Mouse (Mus musculus): ENCODE results near the gene Col19a1.
"Not testable (repeated sequence)": the region's sequence is repeated elsewhere in the genome, so short reads cannot be mapped to it uniquely, and the experiment has no call there.

Col19a1 gene

DNA sequence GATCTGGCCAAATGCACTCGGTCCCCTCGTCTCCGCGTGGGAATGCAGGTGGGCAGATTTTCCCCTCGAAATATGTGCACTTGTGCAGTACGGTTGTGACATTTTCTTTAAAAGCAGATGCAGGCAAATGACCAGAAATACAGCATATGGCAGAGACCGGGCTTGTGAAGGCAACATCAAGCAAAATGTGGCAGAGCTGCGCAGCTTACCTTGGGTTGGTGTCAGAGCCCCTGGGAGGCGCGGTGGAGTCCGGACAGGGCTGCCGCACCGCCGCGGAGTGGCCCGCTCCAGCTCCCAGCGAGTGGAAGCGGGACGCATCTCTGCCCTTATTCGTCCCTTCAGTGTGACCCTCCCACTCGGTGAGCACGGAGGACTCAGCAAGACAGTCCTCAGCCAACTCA lies at the start of gene Col19a1:
Col19a1 (minus strand) TSS at position 332 of the 401 bp plus-strand sequence.
- DNase-seq (ENCODE audit: low spot score) = peak; percentile 56

DNA sequence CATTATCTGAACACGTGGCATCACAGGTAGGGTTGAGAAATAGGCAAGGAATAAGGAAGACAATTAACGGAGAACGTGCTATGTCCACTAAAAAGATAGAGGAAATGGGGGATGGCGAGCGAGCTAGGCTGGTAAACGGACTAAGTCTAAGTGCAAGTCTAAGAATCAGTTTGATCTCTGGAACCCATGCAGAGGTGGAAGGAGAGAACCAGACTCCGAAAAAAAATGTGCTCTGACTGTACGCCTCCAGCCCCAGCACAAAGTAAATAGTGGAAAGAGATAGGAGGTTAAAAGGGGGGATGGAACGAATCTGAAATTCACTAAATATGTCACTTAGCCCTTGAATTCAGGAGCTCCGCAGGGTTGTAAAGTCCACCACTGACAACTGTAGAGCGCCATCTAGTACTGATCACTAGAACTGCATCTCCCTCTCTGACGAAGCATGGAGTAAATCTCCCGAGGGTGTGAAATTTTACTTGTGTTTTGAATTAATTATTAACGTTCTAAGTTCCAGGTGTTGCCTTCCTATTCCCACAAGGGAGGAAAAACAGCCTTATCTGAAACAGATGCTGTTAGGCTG lies 46.4 kb upstream of the Col19a1 start:
- DNase-seq (ENCODE audit: low spot score) = peak; percentile 66

DNA sequence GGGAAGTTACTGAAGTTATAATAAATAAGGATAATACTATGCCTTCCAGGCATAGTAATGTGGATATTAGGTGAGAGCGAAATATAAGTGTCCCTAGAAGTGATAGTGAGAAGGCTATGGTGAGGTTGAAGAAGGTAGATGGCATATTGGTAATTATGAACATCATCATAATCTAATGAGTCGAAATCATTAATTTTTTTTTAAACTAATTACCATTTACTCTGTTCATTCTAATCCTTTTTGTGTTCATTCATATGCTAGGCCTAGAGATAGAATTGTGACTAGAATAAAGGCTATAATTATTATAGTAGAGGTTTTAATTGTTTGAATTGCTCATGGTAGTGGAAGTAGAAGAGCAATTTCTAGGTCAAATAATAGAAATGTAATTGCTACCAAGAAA lies 25.3 kb upstream of the Col19a1 start:
- DNase-seq (ENCODE audit: low spot score) = not testable (repeated sequence)

DNA sequence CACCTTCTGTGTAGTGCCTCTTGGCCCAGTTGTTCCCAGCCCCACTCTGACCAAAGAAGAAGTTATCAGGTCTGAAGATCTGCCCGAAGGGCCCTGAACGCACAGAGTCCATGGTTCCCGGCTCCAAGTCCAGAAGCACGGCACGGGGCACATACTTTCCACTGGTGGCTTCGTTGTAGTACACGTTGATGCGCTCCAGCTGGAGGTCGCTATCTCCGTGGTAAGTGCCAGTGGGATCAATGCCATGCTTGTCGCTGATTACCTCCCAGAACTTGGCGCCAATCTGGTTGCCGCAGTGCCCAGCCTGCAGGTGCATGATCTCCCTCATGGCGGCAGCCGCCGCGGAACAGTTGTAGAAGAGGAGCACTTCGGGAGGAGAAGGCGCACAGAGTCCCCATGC lies 7.8 kb upstream of the Col19a1 start:
- no peak for DNase-seq (ENCODE audit: low spot score)

DNA sequence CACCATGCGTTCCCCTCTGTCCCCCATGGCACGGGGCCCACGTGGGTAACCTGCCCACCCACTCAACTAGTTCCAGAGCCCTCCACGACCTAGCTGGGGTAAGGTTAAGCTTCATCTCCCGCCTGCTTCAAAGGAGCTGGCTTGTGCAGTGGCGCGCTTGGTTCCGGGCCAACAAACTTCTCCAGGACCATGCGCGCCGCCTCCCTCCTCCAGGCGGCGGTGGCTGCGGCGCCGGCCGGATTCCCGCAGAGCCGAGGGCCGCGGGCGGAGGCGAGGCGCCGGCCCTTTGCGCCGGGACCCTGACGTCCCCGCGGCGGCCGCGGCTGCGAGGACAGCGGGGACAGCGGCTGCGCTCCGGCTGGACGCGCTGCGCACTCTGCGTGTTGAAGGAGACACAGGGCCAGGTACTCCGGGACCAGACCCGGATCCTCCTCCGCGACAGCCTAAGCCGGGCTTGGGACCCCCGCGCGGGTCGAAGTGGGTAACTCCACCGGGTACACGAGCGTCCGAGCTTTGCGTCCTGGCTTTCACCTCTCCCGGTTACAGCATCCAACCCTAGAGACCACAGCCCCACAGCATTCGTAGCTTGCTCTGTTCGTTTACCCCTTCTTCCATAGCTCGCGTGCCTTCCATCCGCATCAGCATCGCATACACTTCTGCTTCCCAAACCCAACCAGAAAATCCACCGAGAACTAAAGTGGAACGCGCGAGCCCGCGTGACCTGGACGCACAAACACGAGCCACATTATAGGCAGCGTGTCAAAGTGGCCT lies 717 bp downstream of the Col19a1 start:
- peak; percentile 57 for DNase-seq (ENCODE audit: low spot score)

DNA sequence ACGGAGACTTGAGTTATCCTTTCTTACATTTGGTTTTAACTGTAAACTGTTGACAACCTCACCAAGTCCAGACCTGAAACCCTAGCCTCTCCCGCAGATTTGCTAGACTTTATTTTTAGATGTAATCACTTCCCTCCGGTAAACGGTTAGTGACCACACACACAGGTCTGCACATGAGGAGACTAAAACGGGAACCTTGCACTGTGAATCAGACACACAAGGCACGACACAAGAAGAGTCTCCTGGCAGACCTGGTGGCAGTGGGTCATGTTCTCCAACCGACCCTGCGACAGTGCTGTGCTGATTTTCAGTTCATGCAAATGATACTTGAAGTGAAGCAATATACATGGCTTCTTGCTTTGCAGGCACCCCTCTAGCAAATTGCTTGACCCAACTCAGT lies 14.7 kb downstream of the Col19a1 start:
- DNase-seq (ENCODE audit: low spot score) = no peak

DNA sequence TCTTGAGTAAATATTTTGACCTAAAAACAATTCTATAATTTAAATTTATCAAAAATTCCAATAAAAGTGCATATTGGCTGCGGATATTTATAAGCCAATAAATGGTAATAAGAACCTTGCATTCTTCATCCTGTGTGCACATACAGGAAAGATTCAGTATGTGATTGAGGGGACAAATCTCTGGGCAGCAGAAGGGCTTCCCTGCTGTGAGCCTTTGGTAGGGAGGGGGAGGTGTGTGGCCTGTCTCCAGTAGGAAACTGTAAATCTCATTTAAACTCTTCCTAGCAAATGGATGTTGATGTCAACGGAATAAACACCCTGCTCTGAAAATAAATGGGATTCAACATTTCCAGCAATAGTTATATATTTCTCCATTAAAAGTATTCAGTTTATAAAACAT lies 23.2 kb downstream of the Col19a1 start:
- no peak for DNase-seq (ENCODE audit: low spot score)

DNA sequence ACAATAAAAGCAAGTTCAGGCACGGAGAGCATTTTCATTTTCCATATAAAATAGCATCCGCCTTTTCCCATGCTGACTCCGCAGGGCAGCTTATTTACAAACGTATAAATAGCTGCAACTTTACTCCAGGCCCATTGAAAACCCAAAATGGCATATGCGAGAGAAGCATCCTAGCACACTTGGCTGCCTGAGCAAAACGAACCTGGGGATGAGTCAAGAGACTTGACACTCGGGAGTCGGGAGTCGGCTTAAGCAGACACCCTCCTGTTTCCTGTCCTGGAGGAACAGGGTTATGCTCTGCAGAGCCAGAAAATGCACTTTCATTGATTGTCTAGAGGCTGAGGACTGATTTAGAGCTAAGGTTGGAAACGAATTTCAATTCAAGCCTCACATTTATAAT lies 29.3 kb downstream of the Col19a1 start:
- DNase-seq (ENCODE audit: low spot score) = no peak

DNA sequence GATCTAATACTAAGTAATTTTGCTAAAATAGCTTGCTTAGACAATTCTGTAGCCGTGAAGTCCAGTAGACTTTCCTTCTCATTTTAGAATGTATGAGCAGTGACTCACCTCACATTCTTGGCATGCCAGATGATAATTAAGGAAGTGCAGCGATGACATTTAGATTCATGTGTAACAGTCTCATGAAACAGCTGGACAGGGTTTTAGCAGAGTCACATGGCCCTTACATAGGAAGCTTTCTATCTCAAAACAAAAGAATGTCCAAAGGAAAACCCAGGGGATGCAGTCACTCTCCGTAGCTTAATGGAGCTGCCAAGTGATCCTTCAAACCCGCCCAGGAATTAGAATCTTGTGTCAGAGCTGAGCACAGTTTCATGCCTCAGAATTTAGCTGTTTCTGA lies 33.8 kb downstream of the Col19a1 start:
- peak; percentile 48 for DNase-seq (ENCODE audit: low spot score)

DNA sequence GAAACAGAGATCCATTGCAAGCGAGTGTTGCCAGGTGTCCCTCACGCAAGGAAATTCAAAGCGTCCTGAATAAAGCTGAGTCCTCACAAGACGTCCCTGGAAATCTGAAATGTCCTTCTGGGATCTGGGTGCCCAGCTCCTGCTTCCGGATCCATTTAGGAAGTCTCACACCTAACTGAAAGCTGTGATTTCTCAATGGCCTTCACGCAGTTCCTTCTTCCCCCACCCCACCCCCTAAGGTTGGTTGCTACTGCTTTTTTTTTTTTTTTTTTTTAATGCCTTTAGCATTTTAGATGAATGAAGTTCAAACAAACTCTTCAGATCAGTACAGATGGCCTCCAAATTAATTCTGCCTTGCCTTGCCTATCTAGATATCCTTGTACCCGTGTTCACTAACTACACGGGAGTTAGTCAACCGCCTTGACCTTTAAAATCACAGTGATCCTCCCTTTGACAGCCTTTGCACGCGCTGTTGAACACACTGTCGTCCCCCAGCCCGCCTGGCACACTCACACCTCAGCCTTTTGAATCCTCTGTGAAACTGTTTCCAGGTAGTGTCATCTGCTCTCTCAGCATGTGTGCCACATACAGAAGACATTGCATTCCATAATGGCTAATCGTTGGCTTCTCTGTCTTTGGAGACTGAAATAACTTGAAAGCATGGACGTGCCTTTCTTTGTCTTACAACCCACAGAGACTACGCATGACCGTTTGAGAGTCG lies 36.6 kb downstream of the Col19a1 start:
- DNase-seq (ENCODE audit: low spot score) = no peak

DNA sequence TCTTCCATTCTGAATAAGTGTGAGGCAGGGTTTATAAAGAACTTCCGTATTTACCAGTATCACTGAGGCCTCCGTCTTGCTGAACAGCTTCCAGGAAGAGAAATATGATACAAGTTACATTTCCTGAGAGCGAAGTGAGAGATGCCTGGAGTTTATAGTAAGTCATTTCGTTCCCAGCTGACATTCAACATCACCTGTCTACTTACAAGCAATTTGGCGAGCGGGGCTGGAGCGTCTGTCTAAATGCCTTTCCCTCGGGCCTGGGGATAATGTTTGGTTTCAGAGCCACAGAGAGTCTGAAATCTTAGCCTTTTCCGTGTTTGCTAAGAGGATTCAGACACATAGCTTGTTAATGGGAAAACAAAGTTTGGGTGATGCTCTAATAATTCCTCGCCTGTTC lies 37.2 kb downstream of the Col19a1 start:
- no peak for DNase-seq (ENCODE audit: low spot score)

DNA sequence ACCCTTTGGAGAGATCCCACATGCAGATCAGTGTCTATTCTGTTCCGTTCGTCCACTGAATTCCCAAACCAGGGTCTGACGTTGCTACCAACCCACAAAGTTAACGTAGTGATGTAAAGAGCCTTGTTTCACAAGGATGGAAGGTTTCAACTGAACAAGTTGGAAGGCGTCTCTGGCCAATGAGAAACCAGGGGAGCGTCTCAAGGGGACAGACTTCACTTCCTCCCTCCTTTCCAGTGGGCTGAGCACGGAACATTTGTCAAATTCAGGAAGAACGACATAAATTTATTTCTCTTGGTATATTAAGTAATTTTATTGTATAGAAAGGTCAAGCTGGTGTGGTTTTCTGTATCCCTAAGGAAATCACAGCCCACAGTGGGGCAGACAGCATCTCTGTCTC lies 38.2 kb downstream of the Col19a1 start:
- DNase-seq (ENCODE audit: low spot score) = no peak

DNA sequence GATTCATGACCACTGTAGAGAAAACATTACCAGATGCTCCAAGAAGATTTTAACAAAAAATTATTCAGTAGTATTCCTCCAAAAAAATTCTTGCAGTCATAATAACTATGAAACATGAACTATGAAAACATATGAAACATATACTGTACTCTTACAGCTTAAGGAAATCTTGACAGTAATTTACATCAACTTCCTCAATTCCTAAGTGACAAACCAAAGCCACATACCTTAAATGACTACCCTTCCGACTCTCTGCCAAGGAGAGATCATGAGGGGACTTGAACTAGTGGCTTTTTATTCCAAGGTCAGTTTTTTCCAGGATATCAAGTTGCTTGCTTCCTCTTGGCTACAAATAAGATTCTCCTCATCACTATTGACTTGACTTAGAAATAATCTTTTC lies 39.7 kb downstream of the Col19a1 start:
- DNase-seq (ENCODE audit: low spot score) = no peak

DNA sequence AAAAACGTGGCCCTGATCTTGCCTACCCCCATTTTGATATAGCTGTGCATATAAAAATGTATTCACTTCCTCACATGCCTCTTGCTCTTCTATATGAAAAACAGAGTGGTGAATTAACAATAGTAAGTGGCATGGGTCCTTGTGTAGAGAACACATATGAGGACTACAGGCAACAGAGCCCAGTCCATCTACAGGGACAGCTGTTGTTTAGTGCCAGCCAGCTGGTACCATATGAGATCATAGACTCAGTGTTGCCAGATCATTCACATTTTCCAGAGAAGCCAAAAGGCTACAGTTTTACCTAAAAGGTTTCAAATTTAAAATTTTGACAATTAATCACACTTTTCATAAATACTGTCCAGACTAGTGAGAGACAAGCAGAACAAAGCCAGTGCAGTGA lies 47.4 kb downstream of the Col19a1 start:
- DNase-seq (ENCODE audit: low spot score) = no peak

DNA sequence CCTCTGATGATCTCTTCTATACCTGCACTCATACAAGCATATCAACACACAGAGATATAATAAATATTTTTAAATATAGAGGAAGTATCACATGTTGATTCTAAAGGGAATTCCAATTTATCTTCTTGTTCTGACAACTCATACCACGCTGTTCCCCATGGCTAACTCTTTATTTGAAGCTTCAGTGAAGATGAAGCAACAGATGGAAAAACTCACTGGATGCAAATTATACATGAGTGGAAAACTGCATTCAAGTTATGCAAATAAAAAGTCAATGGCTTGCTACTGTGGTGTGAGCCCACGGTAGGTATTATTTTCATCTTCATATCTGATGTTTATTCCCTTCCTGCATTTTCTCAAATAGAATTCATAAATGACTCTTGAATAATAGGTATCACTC lies 60.1 kb downstream of the Col19a1 start:
- no peak for DNase-seq (ENCODE audit: low spot score)

DNA sequence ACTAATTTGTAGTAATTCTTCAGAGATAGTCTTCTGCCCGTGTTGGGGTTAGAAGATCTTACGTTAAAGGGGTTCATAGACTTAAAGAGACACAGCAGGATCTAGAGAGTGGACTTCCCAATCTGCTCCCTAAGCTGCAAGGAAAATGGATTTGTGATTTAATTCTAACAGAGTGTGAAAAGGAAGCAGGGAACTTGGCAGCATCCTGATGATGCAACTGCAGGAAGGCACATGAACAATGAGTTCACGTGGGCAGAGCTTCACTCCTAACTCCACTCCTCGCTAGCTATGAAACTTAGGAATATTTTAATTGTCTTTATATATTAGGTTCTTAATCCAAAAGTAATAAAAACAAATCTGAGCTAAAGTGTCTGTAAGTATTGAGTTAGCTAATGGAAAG lies 69.8 kb downstream of the Col19a1 start:
- DNase-seq (ENCODE audit: low spot score) = no peak

DNA sequence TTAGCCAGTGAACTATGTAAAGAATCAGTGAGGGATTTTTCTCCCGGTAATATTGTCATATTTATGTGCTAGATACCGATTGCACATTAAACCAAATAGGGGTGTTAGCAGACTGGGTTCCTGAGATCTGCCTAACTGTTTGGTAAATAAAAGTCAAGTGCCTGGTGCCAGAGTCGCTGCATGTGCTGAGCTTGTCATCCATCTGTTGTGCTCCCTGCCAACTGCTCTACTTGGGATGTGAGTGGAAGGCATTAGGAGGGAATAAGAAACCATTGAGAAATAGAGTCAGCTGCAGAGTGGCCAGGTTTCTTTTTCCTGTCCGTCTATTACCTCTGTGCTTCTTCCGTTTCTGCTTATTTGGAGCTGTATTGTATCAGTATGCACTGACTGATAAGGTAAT lies 71.9 kb downstream of the Col19a1 start:
- DNase-seq (ENCODE audit: low spot score) = no peak

DNA sequence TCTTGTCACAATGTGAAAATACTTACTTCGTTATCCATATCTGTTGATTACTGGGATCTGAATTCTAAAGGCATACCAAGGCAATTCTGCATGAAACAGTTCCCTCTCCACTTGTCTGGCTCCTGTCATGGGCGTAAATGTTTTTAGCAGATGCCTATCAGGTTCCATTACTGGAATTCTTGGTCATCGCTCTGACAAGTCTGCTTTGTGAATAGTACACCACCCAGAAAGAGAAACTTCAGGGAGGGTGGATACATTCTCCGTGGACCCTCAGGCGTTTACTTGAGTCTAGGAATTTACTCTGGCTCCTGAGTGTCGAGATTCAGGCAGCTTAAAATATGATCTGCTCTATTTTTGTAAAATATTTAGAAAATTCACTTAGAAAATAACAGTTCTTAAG lies 75.7 kb downstream of the Col19a1 start:
- peak; percentile 19 for DNase-seq (ENCODE audit: low spot score)

DNA sequence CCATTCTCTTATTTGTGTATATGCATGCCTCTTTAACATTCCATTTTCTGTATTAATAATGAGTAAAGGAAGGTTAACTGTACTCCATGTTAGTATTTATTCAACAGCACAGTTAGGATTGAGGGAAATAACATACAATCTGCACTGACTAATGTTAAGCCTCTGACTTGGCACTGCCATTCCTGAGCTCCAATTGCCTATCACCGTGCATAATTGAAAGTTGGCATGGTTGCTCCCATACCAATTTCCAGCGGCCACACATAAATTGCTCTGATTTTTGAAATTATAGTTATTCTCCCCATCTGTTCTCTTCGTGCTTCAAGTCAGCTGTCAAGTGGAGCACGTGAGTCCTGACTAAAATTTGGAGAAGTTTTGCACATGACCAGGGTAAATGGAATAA lies 91.9 kb downstream of the Col19a1 start:
- no peak for DNase-seq (ENCODE audit: low spot score)

DNA sequence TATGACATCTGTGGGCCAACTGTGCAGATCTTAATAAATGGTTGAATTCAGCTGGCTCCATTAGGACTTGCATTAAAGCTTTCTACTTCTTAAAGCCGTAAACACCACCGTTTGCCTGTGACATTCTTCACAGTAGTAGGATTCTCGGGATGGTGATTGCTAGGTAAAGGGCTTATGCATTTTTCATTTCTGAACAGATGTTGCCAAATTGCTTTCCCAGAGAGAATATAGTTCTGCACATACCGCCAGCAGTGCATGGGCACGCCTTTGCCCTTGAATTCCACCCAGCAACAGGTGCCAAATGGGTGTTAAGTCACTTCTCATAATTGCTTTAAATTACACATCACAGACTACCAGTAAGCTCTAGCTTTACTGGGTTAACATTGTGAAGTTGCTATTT lies 103.1 kb downstream of the Col19a1 start:
- DNase-seq (ENCODE audit: low spot score) = no peak

DNA sequence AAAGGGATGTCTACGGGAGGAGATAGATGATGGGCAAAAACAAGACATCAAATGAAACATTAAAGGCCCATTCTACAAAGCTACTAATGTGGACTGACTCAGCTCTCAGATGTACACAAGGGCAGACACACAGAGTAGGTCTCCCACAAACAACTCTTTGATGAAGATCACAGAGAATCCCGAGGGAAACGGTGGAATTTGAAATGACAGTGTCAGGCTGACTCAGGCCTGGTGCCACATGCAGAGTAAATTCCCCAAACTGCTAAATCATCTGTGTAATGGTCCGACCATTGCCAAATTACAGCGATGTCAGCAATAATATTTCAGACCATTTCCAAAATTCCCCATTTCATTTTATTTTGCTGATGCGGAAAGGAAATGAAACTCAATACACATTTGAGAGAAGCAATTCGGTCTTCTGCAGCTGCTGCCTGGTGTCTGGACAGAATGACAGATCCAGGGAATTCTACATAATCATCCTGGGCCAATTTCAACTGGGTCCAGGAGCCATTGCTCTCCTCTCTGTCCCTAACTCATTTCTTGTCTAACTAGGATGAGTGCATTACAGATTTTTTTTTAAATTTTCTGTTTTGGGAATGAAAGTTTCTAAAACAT lies 116.1 kb downstream of the Col19a1 start:
- no peak for DNase-seq (ENCODE audit: low spot score)

DNA sequence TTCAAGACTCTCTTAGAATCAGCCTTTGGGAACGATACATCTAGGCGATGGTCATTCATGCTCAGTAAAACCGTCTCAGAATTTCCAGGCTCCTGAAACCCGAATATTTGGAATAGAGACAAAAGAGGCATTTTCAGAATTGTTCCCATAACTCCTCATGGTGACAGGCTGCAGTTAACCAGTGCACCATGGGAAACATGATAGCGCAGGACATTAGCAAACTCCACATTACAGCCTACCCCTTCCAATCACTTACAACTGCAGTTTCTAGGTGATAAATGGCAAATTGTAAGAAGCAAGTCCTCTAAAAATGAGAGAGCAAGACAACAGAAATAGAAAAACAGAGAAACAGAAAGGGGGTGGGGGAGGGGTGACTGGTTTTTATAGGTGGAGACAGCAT lies 116.6 kb downstream of the Col19a1 start:
- DNase-seq (ENCODE audit: low spot score) = no peak

DNA sequence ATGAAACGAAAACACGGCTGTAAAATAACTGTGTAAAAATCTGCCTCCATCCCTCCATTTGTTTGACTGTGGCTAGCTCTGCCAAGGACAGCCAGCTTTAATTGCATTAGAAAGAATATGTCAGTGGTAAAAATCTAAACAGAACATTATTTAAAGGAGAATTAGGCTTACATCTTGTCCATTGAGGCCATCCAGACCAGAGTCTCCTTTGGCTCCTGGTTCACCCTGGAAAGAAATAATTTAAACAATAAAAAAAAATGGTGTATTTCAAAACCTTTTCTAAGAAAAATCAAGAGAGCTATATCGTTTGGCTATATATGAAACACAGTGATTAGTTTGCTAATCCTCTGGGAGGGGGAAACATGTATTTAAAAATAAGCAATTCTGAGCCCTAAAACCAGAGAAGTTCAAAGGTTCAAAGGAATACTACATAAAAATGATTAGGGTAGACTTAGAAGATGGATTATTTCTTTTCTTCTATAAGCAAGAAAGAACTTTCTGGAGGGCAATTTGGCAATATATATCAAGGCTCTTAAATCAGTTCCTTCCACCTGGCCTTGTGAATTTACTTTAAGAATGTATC lies 125.9 kb downstream of the Col19a1 start:
- DNase-seq (ENCODE audit: low spot score) = no peak
